Mouse (Mus musculus): ENCODE data around the gene Cd3d. TPM values are rescaled to one million over a fixed set of nuclear protein-coding genes. Genes with fewer than 3 reads are reported as not detected.

Gene Cd3d
- total and polyA plus RNA-seq, 2 experiments from 2014 or later = not detected

DNA sequence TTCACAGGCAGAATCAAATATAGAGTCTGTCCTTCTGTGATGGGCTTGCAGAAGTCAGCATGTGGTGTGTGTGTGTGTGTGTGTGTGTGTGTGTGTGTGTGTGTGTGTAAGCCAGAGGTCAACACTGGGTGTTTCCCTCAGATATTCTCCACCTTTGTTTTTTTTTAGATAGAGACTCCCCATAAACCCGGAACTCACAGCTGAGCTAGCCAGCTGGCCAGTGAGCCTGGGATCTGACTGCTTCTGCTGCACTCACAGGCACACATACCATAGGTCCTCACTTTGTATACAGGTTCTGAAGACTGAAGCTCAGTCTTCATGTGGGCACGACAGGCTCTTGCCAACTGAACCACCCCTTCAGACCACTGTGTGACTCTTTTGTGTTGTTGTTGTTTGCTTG is 50.7 kb downstream of the Cd3d start:
- no peak for TF ChIP-seq CTCF (IDR thresholded peaks at IDR 0.05)
- Histone ChIP-seq H3K4me2 (ENCODE audit: low read depth, low read length, poor library complexity, severe bottlenecking) (no peak overlapping the region), H3K4me3 (ENCODE audit: low read depth, low read length) (no peak overlapping the region), H3K9me3 (ENCODE audit: low read length) (no peaks in the 10 kb centered on the region), H3K4me1 (ENCODE audit: insufficient read depth, low read length) (no peaks in the 10 kb centered on the region), H3K27me3 (ENCODE audit: insufficient read depth, low read length) (peaks cover 7% of the 10 kb centered on the region), H3K9ac (replicated peaks; ENCODE audit: low read length, poor library complexity, severe bottlenecking) (no peak overlapping the region), H3K27ac (ENCODE audit: low read depth, low read length) (no peak overlapping the region), H3K36me3 (ENCODE audit: insufficient read depth, low read length) (no peaks in the 10 kb centered on the region)
- DNase-seq (ENCODE audit: low spot score) (no peak), ATAC-seq (ENCODE audit: low FRiP score) (no peak)
- 78% methylated on average over 2 of the region's 2 CpGs for WGBS

DNA sequence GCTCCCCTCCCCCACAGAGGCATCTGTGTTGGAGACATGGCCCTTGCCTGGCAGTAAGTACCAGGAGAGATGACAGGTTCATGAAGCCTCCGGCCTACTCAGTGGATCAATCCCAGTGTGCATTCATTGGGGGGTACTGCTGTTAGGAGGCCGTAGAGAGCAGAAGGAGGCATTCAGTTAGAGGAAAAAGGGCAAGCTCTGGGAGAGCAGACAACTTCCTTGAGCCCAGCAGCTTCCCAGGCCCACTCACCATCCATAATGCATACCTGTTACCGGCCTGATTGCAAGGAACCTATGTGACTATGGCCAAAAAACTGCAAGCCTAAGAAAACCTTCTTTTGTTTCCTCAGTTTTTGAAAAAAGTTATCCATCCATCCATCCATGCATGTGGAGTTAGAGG is 52.9 kb downstream of the Cd3d start:
- no peak overlapping the region for H3K9ac ChIP-seq (replicated peaks; ENCODE audit: low read length, poor library complexity, severe bottlenecking)
- H3K4me3 ChIP-seq (ENCODE audit: low read depth, low read length) = no peak overlapping the region
- ATAC-seq (ENCODE audit: low FRiP score) = no peak
- TF ChIP-seq CTCF (IDR thresholded peaks at IDR 0.05) = no peak
- peaks cover 14% of the 10 kb centered on the region for H3K27me3 ChIP-seq (ENCODE audit: insufficient read depth, low read length)
- H3K9me3 ChIP-seq (ENCODE audit: low read length) = no peaks in the 10 kb centered on the region
- 84% methylated on average over 3 of the region's 3 CpGs for WGBS
- no peaks in the 10 kb centered on the region for H3K36me3 ChIP-seq (ENCODE audit: insufficient read depth, low read length)
- no peaks in the 10 kb centered on the region for H3K4me1 ChIP-seq (ENCODE audit: insufficient read depth, low read length)
- no peak for DNase-seq (ENCODE audit: low spot score)
- H3K4me2 ChIP-seq (ENCODE audit: low read depth, low read length, poor library complexity, severe bottlenecking) = no peak overlapping the region
- no peak overlapping the region for H3K27ac ChIP-seq (ENCODE audit: low read depth, low read length)

Other genes with a start within 250 kb of the Cd3d start
- gene Phldb1, start 246.6 kb upstream of the Cd3d start, total RNA-seq (2014; rRNA removed) = 140 and 154 TPM in 2 replicates
- gene Phldb1, start 246.6 kb upstream of the Cd3d start, polyA plus RNA-seq (2015; fragmentation: Nextera tagmentation; extraction: Ambion mirVana) = 34.8 and 41.0 TPM in 2 replicates
- 93.7 and 108 TPM in 2 replicates for gene Arcn1, start 213.9 kb upstream of the Cd3d start, total RNA-seq (2014; rRNA removed)
- 102 and 106 TPM in 2 replicates for gene Arcn1, start 213.9 kb upstream of the Cd3d start, polyA plus RNA-seq (2015; fragmentation: Nextera tagmentation; extraction: Ambion mirVana)
- gene Ift46, start 213.9 kb upstream of the Cd3d start, total RNA-seq (2014; rRNA removed) = 64.8 and 72.1 TPM in 2 replicates
- gene Ift46, start 213.9 kb upstream of the Cd3d start, polyA plus RNA-seq (2015; fragmentation: Nextera tagmentation; extraction: Ambion mirVana) = 151 and 170 TPM in 2 replicates
- 29.9 and 32.6 TPM in 2 replicates for gene Tmem25, start 182.5 kb upstream of the Cd3d start, total RNA-seq (2014; rRNA removed)
- gene Tmem25, start 182.5 kb upstream of the Cd3d start, polyA plus RNA-seq (2015; fragmentation: Nextera tagmentation; extraction: Ambion mirVana) = 25.9 and 30.1 TPM in 2 replicates
- 3.3 TPM in 1 of 2 replicates, not detected in the other for gene Ttc36, start 178.7 kb upstream of the Cd3d start, total RNA-seq (2014; rRNA removed)
- gene Ttc36, start 178.7 kb upstream of the Cd3d start, polyA plus RNA-seq (2015; fragmentation: Nextera tagmentation; extraction: Ambion mirVana) = 0.61 and 1.0 TPM in 2 replicates
- 27.8 and 28.0 TPM in 2 replicates for gene Kmt2a, start 100.5 kb upstream of the Cd3d start, total RNA-seq (2014; rRNA removed)
- gene Kmt2a, start 100.5 kb upstream of the Cd3d start, polyA plus RNA-seq (2015; fragmentation: Nextera tagmentation; extraction: Ambion mirVana) = 14.0 and 20.0 TPM in 2 replicates
- 204 and 253 TPM in 2 replicates for gene Atp5l, start 61.0 kb upstream of the Cd3d start, total RNA-seq (2014; rRNA removed)
- 870 and 874 TPM in 2 replicates for gene Atp5l, start 61.0 kb upstream of the Cd3d start, polyA plus RNA-seq (2015; fragmentation: Nextera tagmentation; extraction: Ambion mirVana)
- gene Ube4a, start 16.2 kb upstream of the Cd3d start, total RNA-seq (2014; rRNA removed) = 51.9 and 62.2 TPM in 2 replicates
- gene Ube4a, start 16.2 kb upstream of the Cd3d start, polyA plus RNA-seq (2015; fragmentation: Nextera tagmentation; extraction: Ambion mirVana) = 26.4 and 26.7 TPM in 2 replicates
- not detected in 2 replicates for gene Cd3g, start 1.4 kb upstream of the Cd3d start, total RNA-seq (2014; rRNA removed)
- not detected in 2 replicates for gene Cd3g, start 1.4 kb upstream of the Cd3d start, polyA plus RNA-seq (2015; fragmentation: Nextera tagmentation; extraction: Ambion mirVana)
- not detected in 2 replicates for gene Cd3e, start 27.8 kb downstream of the Cd3d start, total RNA-seq (2014; rRNA removed)
- gene Cd3e, start 27.8 kb downstream of the Cd3d start, polyA plus RNA-seq (2015; fragmentation: Nextera tagmentation; extraction: Ambion mirVana) = 0.11 and 0.15 TPM in 2 replicates
- gene Mpzl2, start 58.0 kb downstream of the Cd3d start, total RNA-seq (2014; rRNA removed) = 3.1 and 5.6 TPM in 2 replicates
- gene Mpzl2, start 58.0 kb downstream of the Cd3d start, polyA plus RNA-seq (2015; fragmentation: Nextera tagmentation; extraction: Ambion mirVana) = 4.0 and 4.4 TPM in 2 replicates
- gene Mpzl3, start 73.4 kb downstream of the Cd3d start, total RNA-seq (2014; rRNA removed) = 2.5 TPM in 2 replicates
- gene Mpzl3, start 73.4 kb downstream of the Cd3d start, polyA plus RNA-seq (2015; fragmentation: Nextera tagmentation; extraction: Ambion mirVana) = 1.1 and 1.3 TPM in 2 replicates
- gene Jaml, start 97.4 kb downstream of the Cd3d start, total RNA-seq (2014; rRNA removed) = 0.09 TPM in 1 of 2 replicates, not detected in the other
- 0.23 and 0.44 TPM in 2 replicates for gene Jaml, start 97.4 kb downstream of the Cd3d start, polyA plus RNA-seq (2015; fragmentation: Nextera tagmentation; extraction: Ambion mirVana)
- gene Scn2b, start 136.0 kb downstream of the Cd3d start, total RNA-seq (2014; rRNA removed) = 12.8 and 14.1 TPM in 2 replicates
- gene Scn2b, start 136.0 kb downstream of the Cd3d start, polyA plus RNA-seq (2015; fragmentation: Nextera tagmentation; extraction: Ambion mirVana) = 9.1 and 9.4 TPM in 2 replicates
- 0.61 and 0.93 TPM in 2 replicates for gene Scn4b, start 156.6 kb downstream of the Cd3d start, total RNA-seq (2014; rRNA removed)
- 0.31 and 0.37 TPM in 2 replicates for gene Scn4b, start 156.6 kb downstream of the Cd3d start, polyA plus RNA-seq (2015; fragmentation: Nextera tagmentation; extraction: Ambion mirVana)
- not detected in 2 replicates for gene BC049352, start 200.2 kb downstream of the Cd3d start, total RNA-seq (2014; rRNA removed)
- 0.26 TPM in 1 of 2 replicates, not detected in the other for gene BC049352, start 200.2 kb downstream of the Cd3d start, polyA plus RNA-seq (2015; fragmentation: Nextera tagmentation; extraction: Ambion mirVana)
- 0.11 TPM in 1 of 2 replicates, not detected in the other for gene Tmprss4, start 222.3 kb downstream of the Cd3d start, total RNA-seq (2014; rRNA removed)
- gene Tmprss4, start 222.3 kb downstream of the Cd3d start, polyA plus RNA-seq (2015; fragmentation: Nextera tagmentation; extraction: Ambion mirVana) = not detected in 2 replicates